Mouse (Mus musculus) stomach, postnatal 0 days (tissue): Measurements from ENCODE around the gene Ddr1.

ENCODE experiments used
- CTCF ChIP-seq: IDR thresholded peaks from 2 replicates; pipeline ENCODE4 v1.5.1; 2016; ENCODE audit warnings: antibody characterized with exemption, low read depth, mild to moderate bottlenecking, moderate library complexity
- EP300 ChIP-seq: optimal IDR thresholded peaks from 2 replicates; pipeline ENCODE3; 2016; ENCODE audit warnings: antibody characterized with exemption

DNA sequence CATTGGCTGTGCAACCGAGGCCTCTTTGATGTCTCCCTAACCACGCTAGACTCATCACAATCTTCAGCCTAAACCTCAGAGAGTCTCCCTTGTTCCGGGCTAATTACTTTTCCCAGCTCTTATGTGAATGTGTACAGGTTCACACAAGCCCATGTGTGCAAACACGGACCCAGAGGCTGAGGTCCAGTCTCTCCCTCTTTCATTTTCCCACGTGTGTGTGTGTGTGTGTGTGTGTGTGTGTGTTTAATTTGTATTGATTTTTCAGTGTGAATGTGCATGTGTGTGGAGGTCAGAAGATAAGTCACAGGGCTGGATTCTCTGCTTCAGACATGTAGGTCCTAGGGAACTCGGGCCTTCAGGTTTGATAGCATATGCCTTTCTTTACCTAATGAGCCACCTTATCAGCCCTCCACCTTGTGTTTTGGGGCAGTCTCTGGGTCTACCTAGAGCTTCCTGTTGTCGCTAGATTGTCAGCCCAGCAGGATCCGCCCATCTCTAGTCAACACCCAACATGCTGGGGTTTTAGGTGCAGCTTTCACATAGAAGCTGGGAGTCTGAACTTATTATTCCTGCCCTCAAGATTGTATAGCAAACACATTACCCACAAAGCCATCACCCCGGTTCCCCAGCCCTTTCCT is 37.3 kb upstream of the Ddr1 start:
- no peak for TF ChIP-seq CTCF
- no peak for TF ChIP-seq EP300
